Mouse (Mus musculus) erythroblast, adult 5-6 weeks (primary cell): ENCODE results near the gene Tat. TPM values are rescaled to one million over a fixed set of nuclear protein-coding genes. Genes with fewer than 3 reads are reported as not detected.
A peak's percentile ranks its signal among the peaks of the same experiment; 100 is the strongest.
"Not testable (repeated sequence)": the region's sequence is repeated elsewhere in the genome, so short reads cannot be mapped to it uniquely, and the experiment has no call there.

Source experiments
- ATAC-seq: replicated peaks from 2 replicates; pipeline ENCODE4 v1.8.0; 2016; ENCODE audit warnings: moderate number of reproducible peaks, mild to moderate bottlenecking, moderate TSS enrichment, inconsistent platforms; ENCODE audit not compliant: poor library complexity, low FRiP score, severe bottlenecking
- total RNA-seq, 2 experiments: library from RNA; stranded (forward) in 1 of 2; stranded (reverse) in 1 of 2; fragments of 150-400 nt in 1 of 2; fragments of 200-764, 138-1000 nt in 1 of 2; gene quantifications; 2 replicates each; pipeline versions ENCODE4 v1.2.3 to v1.2.4; 2015 to 2017; ENCODE audit warnings: low replicate concordance in 2 of 2

Gene Tat
- total RNA-seq, 2 experiments from 2014 or later = not detected

DNA sequence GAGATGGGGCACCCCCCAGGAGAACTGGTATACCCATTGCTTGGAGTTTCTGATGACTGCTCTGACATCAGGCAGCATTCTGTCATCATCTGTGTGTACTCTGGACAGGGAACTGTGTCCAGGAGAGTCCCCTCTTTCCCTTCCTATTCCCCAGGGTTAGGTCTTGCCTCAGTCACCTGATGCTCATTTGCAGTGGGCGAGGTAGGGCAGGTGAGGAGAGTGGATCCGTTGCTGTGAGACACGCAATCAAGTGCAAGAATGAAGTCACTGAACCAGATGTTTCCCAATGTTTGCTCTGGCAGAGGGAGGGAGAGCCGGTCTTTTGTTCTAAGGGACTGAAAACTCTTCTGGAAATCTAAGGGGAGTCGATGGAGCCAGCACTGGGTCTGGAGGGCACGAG is 10.9 kb upstream of the Tat start:
- ATAC-seq = no peak

DNA sequence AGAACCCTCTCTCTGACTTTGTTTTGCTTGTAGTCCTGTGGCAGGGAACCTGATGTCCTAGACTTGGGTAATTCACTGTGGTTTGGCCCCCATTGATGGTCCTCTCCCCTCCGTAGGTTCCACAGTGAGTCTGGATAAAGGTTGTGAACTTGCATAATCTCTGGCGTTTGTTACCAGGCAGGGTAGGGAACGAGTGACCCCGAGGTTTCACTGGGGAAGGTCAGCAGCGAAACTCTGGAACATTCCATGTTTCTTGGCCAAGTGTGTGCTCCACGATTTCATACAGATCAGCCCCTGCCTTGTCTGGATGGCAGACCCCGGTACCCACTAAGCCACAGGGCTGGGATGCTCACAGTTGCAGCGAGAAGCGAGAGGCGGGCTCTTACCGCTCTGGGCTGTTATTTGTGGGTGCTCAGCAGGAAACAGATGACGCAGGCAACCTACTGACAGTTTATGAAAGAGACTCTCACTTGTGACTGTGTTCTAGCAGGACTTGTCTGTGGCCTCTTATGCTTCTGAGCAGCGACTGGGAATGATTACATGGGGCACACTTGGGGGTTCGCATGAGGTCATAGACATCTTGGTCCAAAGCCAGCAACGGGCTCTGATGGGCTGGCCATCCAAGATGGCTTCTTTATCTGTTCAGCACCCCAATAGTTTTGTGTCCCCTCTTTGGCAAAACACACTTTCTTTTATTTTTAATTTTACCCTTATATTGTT is 7.7 kb upstream of the Tat start:
- ATAC-seq = no peak

DNA sequence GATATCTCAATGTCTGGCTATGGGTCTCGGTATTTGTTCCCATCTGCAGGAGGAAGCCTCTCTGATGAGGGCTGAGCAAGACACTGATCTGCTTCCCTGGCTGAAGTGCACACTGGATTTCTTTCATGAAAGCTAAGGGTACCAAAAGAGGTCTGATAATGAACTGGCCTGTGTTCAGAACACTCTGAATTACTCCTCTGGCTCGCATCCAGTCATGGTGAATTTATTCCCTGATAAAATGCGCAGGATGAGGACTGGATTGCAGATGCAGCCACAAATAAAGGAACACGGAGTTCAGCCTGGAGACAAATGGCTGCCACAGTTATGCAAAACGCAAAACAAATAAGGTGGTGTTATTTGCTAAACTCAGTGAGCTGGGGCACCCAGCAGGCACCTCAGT is 6.3 kb upstream of the Tat start:
- no peak for ATAC-seq

DNA sequence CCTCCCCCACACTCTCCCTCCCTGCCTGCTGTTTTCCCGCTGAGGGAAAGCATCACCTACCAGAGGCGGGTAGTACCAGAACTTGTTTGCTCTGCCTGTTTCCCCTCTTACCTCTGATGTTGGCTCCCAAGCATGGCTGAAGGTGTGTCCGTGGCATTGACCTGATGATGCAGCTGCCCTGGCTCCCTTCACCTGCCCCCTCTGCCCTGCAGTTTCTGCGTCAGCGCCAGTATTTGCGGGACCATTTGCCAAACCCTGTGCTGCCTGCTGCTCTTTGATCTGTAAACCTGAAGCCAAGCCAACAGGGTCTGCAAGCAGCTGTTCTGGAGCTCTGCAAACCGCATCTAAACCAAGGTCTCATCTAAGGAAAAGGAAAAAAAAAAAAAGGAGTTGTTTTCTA is 3.9 kb upstream of the Tat start:
- ATAC-seq = no peak

DNA sequence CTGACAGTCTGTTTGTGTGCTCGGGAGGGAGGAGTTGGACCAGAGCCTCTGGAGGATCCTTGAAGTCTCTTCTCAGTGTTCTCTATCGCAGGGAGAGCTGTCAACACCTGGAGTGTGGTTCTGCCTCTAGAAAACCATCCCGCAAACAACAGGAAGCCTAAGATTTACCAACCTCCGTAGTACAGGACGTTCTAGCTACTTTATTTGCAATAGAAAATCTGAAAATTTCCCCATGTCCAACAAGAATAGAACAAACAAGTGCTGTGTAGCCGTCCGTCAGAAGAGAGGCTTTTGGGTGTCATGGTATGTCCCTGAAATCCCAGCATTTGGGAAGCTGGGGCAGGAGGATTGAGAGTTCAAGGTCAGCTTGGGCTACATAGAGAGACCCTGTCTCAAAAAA is 2.5 kb upstream of the Tat start:
- ATAC-seq = no peak

DNA sequence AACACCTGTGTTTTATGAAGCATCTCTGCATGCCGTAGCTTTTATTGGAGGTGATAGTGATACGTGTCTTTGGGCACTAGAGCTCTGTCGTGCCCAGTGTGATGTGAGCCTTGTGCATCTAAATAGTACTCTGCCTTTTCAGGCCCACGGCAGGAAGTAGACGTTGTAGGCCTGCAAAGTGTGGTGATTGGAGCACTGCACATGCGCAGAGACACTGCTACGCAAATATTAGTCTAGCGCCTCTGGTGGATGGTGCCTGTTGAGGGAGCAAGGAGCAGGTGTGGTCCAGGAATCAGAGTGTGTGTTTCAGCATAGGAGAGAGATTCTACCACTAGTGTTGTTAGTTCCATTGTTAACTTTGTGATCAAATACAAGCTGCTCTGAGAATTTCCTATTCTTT is 1.1 kb upstream of the Tat start:
- ATAC-seq = no peak

DNA sequence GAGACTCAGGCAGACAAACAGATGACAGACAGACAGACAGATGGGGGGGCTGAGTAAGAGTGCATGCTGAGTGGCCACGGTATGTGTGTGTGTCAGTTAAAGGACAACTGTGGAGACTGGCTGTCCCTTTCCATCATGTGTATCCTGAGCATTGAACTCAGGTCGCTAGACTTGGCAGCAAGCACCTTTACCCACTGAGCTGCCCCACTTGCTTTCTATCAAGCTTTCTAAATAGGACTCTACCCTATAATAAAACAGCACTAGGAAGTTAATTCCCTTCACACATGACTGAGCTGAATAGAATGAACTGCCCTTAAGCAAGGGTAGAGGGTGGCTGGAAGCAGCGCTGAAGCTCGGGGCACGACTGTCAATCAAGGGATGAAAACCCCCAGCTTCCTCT is 1.9 kb downstream of the Tat start:
- ATAC-seq = no peak

DNA sequence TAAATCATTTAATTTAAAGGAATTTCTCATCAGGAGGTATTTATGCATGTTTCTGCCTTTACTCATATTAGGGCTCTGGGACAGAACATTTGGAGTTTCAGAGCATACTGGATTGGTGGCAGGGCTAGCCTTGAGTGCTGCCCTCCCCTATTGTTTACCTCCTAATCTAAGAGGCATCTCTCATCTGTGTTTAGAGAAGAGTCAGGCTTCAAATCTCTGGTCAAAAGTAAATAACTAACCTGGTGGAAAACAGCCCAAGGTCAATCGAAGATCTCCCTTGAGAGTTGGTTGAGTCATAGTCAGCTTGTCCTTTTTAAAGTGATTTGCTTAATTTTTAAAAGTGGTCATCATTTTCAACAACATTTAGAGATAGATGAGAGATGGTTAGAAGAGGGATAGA is 2.7 kb downstream of the Tat start:
- ATAC-seq = no peak

DNA sequence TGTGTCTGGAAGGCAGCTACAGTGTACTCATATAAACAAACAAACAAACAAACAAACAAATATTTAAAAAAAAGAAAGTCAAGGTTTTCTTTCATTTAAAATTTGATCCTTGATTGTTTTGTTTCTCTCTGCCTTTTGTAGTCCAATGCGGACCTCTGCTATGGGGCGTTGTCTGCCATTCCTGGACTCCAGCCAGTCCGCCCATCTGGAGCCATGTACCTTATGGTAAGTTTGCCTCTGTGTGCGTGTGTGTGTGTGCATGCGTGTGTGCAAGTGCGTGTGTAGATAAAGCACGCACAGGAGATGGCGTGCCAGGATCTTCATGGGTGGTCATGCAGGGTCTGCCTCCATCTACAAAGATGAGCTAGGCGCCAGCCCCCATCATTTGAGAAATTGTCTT is 7.1 kb downstream of the Tat start:
- ATAC-seq = no peak

DNA sequence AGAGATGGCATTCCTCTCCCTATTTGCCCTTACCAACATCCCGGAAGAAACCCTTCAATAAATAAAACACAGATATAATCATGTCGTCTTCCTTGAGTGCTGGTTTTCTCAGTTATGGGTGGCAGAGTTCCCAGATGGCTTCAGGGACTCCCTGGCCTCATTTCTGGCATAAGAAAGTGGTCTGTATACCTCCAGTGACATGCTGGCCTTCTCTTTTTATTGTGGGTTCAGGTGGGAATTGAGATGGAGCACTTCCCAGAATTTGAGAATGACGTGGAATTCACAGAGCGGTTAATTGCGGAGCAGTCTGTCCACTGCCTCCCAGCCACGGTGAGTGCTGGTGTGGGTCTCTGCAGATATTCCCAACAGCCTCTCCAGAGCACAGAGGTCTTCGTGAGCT is 7.8 kb downstream of the Tat start:
- ATAC-seq = no peak

DNA sequence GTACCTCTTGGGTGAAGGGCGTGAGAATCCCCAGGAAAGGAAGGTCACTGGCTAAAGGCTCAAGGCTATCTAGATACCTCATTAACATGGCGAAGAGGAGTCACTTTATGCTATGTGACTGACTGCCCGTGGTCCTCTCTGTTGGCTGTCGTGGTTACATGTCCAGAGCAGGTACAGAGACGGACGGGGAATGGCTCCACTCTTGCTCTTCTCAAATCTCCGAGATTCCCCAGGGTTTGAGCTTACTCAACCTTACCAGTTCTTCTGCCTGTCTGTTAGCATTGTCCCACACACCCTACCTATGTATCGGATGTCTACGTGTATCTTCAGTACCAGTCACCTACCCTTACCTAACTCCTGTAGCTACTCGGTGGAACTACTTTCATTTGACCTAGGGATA is 9.7 kb downstream of the Tat start:
- no peak for ATAC-seq

DNA sequence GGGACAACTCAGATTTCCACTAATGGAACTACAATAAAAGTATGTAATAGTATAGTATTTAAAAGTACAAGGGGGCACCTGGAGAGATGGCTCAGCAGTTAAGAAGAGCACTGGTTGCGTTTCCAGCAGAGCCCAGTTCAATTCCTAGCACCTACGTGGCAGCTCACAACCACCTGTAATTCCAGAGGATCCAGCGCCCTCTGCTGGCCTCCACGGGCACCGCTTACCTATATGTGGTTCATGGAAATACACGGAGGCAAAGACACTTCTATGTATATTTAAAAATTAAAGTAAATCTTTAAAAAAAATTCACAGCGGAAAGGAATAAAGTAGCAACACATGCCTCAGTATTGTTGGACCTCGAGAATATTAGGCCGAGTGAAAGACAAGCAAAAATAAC is 12.7 kb downstream of the Tat start:
- peak; percentile 70 for ATAC-seq

DNA sequence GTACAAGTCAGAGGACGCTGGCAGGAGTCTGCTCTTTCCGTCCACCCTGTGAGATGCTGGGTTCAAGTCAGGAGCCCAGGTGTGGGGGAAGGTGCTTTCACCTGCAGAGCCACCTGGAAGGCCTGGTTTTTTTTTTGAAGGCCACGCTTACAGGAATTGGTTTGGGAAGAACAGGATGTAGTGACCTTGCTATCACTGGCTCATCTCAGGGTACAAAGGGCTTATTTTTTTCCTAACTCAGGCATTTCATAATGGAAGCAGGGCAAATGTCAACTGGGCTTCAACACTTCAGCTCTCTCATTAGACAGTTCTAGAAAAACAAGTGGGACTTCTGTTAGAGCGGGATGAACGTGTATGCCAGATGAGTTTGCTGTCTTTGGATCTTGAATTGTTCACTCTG is 14.1 kb downstream of the Tat start:
- ATAC-seq = no peak

DNA sequence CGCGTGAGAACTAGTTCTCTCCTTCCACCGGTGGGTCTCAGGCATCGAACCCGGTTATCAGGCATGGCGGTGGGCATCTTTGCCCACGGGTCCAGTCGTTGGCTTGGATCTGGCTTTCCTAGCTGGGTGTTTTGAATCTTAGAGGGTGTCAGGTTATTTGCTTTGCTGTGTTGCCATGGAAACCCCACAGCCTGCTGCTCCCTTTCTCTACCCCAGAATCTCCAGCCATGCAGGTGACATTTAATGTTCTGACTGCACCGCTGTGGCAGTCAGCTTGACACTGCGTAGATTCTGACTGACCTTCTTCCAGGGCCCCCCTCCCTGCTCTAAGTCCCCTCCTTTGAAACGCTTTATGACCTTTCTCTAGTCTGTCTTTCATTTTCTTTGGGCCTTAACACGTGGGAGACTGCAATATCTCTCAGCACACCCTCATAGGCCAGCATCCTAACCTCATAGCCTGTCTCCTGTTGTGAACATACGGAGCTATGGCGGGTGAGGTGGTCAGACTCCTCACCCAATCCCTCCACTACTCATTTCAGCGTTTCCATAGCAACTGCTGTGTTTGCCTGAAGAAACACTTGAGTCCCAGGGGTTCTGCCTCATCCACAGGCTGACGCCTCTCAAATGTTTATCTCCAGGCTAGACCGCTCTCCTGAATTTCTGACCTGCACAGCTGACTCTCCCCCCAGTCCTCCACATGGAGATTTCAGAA is 16.2 kb downstream of the Tat start:
- no peak for ATAC-seq

DNA sequence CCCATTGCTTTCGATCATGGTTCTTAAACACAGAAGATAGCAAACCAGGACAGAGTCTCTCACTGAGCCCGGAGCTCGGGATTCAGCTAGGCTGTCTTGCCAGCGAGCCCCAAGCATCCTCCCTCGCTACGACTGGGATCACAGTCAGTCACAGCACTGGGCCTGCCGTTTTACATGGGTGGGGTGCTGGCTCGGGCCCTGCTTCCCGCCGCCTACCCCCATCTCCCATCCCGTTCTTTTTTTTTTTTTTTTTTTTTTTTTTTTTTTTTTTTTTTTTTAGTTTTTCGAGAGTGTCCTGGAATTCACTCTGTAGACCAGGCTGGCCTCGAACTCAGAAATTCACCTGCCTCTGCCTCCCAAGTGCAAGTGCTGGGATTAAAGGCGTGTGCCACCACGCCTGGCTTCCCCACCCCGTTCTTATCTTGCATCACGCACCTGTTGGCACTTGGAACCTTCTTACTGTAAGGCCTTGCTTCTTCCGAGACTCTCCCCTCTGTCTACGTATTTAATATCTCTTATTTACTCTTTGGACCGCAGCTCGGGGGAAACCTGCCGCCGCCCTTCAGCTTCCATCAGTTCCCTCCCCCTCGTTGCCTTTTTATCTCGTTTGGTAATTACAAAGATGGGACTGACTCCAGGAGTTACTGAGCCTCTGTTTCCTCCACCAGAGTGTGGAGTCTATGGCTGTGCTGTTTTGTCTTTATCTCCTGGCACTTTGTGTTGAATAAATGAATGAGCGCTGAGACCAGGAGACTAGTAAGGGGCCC is 18.2 kb downstream of the Tat start:
- ATAC-seq = no peak

DNA sequence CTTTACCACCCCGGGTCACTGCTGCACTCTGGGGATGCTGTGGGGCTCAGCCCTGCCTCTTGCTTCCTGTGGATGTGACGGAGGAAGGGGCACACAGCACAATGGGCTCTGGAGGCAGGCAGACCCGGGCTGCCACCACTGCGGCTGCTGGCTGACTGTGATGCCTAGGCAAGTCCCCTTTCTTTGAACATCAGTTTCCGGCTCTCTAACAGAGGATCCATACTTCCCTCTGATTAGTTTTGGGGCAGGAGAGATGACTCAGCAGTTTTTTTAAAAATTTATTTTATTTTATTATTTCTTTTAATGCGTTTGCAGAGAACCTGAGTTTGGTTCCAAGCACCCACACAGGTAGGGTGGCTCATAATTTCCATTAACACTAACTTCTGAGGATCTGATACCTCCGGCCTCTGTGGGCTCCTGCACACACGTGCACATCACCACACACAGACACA is 18.8 kb downstream of the Tat start:
- no peak for ATAC-seq

DNA sequence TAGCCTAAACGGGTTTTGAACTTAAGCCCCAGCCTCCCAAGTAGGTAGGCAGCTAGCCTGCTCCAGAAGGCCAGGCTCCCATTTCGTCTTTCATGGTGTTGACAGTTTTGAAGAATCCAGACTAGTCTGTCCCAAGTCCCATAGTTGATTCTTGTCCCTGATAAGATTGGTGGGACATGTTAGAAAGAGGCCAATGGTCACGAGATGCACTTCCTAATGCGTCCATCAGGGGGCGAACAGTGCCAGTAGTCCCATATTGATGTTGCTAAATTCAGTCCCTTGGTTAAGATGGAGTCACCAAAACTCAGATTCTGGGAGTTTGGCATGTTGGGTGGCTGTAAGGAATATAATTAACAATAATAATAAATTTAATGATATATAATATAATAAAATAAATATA is 20.6 kb downstream of the Tat start:
- ATAC-seq = no peak

DNA sequence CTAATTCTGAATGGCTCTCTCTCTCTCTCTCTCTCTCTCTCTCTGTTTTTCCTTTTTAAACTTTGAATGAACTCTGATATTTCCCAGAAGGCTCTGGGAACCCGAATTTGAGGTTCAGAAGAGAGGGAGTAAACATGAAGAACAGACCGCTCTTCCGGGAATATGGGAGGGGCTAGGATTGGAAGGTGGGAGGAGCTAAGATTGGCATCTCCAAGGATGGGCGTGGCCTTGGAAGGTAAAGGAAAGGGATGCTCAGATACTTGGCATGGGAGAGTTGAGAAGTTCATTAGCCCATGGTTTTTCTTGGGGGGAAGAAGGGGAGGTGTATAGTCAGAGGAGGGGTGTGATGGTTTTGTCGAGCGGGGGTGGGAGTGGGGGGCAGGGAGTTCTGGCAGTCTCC is 31.8 kb downstream of the Tat start:
- no peak for ATAC-seq

DNA sequence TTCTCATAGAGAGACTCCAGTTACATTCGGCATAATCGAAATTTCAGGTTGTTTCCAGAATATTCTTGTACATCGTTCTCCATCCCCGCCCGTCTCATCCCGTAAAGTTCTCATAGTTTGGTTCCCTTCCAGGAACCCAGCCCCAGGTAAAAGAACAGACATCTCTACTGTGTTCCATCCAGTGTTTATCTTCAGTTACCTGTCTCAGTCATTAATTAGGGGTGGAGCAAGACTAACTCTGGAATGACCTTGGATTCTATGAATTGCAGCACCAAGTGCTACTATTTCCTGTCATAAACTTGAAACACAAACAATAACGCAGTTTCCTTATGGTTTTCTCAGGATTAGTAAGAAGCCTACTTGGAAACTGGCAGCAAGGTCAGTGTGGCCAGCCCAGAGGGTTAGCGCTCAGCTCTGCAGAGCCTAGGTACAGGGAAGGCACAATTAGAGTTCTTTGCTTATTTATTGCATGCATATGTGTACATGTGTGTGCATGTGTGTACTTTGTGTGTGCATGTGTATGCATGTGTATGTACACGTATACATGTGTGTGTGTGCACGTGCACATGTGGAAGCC is 32.6 kb downstream of the Tat start:
- ATAC-seq = no peak

DNA sequence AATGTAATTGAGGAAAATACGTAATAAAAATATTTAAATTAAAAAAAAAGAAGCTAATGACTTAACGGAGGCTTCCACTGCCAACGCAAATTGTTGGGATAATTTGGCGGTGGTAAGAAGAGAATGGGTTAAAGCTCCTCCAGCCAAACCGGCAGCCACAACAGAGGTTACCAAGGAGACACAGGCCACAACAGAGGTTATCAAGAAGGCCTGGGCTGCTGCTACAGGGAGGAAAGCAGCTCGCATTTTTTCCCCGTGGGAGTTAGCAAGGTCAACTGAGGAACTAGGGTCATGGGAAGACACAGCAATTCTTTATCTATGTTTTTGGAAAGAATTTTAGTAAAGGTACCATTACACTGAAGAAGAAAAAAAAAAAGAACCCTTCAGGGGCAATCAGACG is 43.5 kb downstream of the Tat start:
- ATAC-seq = not testable (repeated sequence)

DNA sequence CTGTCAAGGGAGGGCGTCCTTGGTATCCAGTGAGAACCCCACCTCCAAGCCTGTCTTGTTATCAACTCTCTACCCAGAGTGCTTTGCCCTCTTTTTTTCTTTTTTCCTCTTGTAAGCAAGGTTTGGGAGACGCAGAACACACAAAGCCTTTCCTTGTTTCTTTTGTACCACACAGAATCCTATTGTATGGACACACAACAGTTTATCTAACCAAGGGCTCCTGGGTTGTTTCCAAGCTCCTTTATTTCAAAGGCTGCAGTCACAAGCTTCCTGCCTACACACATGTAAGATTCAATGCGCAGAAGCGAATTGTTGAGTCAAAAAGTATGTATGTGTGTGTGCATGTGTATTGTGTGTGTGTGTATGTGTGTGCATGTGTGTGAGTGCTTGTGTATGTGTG is 44.1 kb downstream of the Tat start:
- no peak for ATAC-seq
